Mouse (Mus musculus): Measurements from ENCODE around the gene D6Ertd527e. TPM values are rescaled to one million over a fixed set of nuclear protein-coding genes. Genes with fewer than 3 reads are reported as not detected.

D6Ertd527e gene
- polyA plus RNA-seq, 1 experiment from 2014 or later: 0.11 TPM

GRCm38 (mm10) chr6:87133966-87134546, 29.5 kb downstream of the D6Ertd527e start:
- 56% methylated on average over 12 of the region's 12 CpGs for WGBS

GRCm38 (mm10) chr6:87138479-87138878, 33.9 kb downstream of the D6Ertd527e start:
- no peak overlapping the region for H3K4me2 ChIP-seq (ENCODE audit: low read length)
- WGBS: 89% methylated on average over 5 of the region's 5 CpGs

More at GRCm38 (mm10) chr6:87133966-87134546, 29.5 kb downstream of the D6Ertd527e start:
- no peak overlapping the region for H3K4me3 ChIP-seq (ENCODE audit: low read length)
- no peaks in the 10 kb centered on the region; the same call in 1 of the 2 replicates for H3K9me3 ChIP-seq (ENCODE audit: control insufficient read depth, low read length)
- H3K9ac ChIP-seq (ENCODE audit: low read depth, low read length): no peak overlapping the region
- no peak for ATAC-seq
- H3K4me1 ChIP-seq (ENCODE audit: control insufficient read depth, insufficient read depth, low read depth, low read length): no peaks in the 10 kb centered on the region
- no peaks in the 10 kb centered on the region for H3K27me3 ChIP-seq (replicated peaks; ENCODE audit: control insufficient read depth, insufficient read depth, low read length)
- no peaks in the 10 kb centered on the region for H3K36me3 ChIP-seq (ENCODE audit: control insufficient read depth, insufficient read depth, low read length)
- no peak overlapping the region for H3K27ac ChIP-seq (ENCODE audit: low read depth, low read length)
- no peak overlapping the region for H3K4me2 ChIP-seq (ENCODE audit: low read length)

GRCm38 (mm10) chr6:87139796-87140553, 35.4 kb downstream of the D6Ertd527e start:
- no peak overlapping the region for H3K27ac ChIP-seq (ENCODE audit: low read depth, low read length)
- no peak overlapping the region for H3K9ac ChIP-seq (ENCODE audit: low read depth, low read length)
- H3K9me3 ChIP-seq (ENCODE audit: control insufficient read depth, low read length): no peaks in the 10 kb centered on the region
- H3K27me3 ChIP-seq (replicated peaks; ENCODE audit: control insufficient read depth, insufficient read depth, low read length): no peaks in the 10 kb centered on the region
- H3K4me1 ChIP-seq (ENCODE audit: control insufficient read depth, insufficient read depth, low read depth, low read length): peaks cover 4% of the 10 kb centered on the region; the same call in 1 of the 2 replicates
- no peak for ATAC-seq
- no peak overlapping the region for H3K4me3 ChIP-seq (ENCODE audit: low read length)
- no peaks in the 10 kb centered on the region for H3K36me3 ChIP-seq (ENCODE audit: control insufficient read depth, insufficient read depth, low read length)
- 61% methylated on average over 12 of the region's 12 CpGs for WGBS
- no peak overlapping the region for H3K4me2 ChIP-seq (ENCODE audit: low read length)

More at GRCm38 (mm10) chr6:87138479-87138878, 33.9 kb downstream of the D6Ertd527e start:
- Histone ChIP-seq H3K36me3 (ENCODE audit: control insufficient read depth, insufficient read depth, low read length) (no peaks in the 10 kb centered on the region), H3K9ac (ENCODE audit: low read depth, low read length) (no peak overlapping the region), H3K27ac (ENCODE audit: low read depth, low read length) (no peak overlapping the region), H3K27me3 (replicated peaks; ENCODE audit: control insufficient read depth, insufficient read depth, low read length) (no peaks in the 10 kb centered on the region), H3K4me1 (ENCODE audit: control insufficient read depth, insufficient read depth, low read depth, low read length) (peaks cover 4% of the 10 kb centered on the region; the same call in 1 of the 2 replicates), H3K4me3 (ENCODE audit: low read length) (no peak overlapping the region), H3K9me3 (ENCODE audit: control insufficient read depth, low read length) (no peaks in the 10 kb centered on the region)
- ATAC-seq: no peak

- 84% methylated on average over 5 of the region's 5 CpGs for WGBS
- Histone ChIP-seq H3K4me1 (ENCODE audit: control insufficient read depth, insufficient read depth, low read depth, low read length) (peaks cover 4% of the 10 kb centered on the region; the same call in 1 of the 2 replicates), H3K9ac (ENCODE audit: low read depth, low read length) (no peak overlapping the region), H3K9me3 (ENCODE audit: control insufficient read depth, low read length) (no peaks in the 10 kb centered on the region), H3K36me3 (ENCODE audit: control insufficient read depth, insufficient read depth, low read length) (no peaks in the 10 kb centered on the region), H3K4me2 (ENCODE audit: low read length) (no peak overlapping the region), H3K27ac (ENCODE audit: low read depth, low read length) (no peak overlapping the region), H3K4me3 (ENCODE audit: low read length) (no peak overlapping the region), H3K27me3 (replicated peaks; ENCODE audit: control insufficient read depth, insufficient read depth, low read length) (no peaks in the 10 kb centered on the region)
- no peak for ATAC-seq
These were observed 37.7 kb downstream of the D6Ertd527e start for GRCm38 (mm10) chr6:87142239-87142638.

GRCm38 (mm10) chr6:87143594-87143993, 39.0 kb downstream of the D6Ertd527e start:
- Histone ChIP-seq H3K36me3 (ENCODE audit: control insufficient read depth, insufficient read depth, low read length) (no peaks in the 10 kb centered on the region), H3K4me1 (ENCODE audit: control insufficient read depth, insufficient read depth, low read depth, low read length) (peaks cover 4% of the 10 kb centered on the region; the same call in 1 of the 2 replicates), H3K27ac (ENCODE audit: low read depth, low read length) (no peak overlapping the region), H3K4me2 (ENCODE audit: low read length) (no peak overlapping the region), H3K9ac (ENCODE audit: low read depth, low read length) (no peak overlapping the region), H3K4me3 (ENCODE audit: low read length) (no peak overlapping the region), H3K27me3 (replicated peaks; ENCODE audit: control insufficient read depth, insufficient read depth, low read length) (no peaks in the 10 kb centered on the region), H3K9me3 (ENCODE audit: control insufficient read depth, low read length) (no peaks in the 10 kb centered on the region)
- ATAC-seq: 0 out of 2 replicates have a peak, but pooled peaks have one; percentile 34
- 52% methylated on average over 13 of the region's 13 CpGs for WGBS

GRCm38 (mm10) chr6:87147921-87148320, 43.4 kb downstream of the D6Ertd527e start:
- WGBS: 87% methylated on average over 3 of the region's 3 CpGs
- ATAC-seq: no peak
- Histone ChIP-seq H3K9me3 (ENCODE audit: control insufficient read depth, low read length) (no peaks in the 10 kb centered on the region), H3K4me2 (ENCODE audit: low read length) (no peak overlapping the region), H3K4me3 (ENCODE audit: low read length) (no peak overlapping the region), H3K27me3 (replicated peaks; ENCODE audit: control insufficient read depth, insufficient read depth, low read length) (no peaks in the 10 kb centered on the region), H3K27ac (ENCODE audit: low read depth, low read length) (no peak overlapping the region), H3K36me3 (ENCODE audit: control insufficient read depth, insufficient read depth, low read length) (no peaks in the 10 kb centered on the region), H3K9ac (ENCODE audit: low read depth, low read length) (no peak overlapping the region), H3K4me1 (ENCODE audit: control insufficient read depth, insufficient read depth, low read depth, low read length) (no peaks in the 10 kb centered on the region)

GRCm38 (mm10) chr6:87150471-87150870, 45.9 kb downstream of the D6Ertd527e start:
- no peak overlapping the region for H3K4me3 ChIP-seq (ENCODE audit: low read length)
- H3K27me3 ChIP-seq (replicated peaks; ENCODE audit: control insufficient read depth, insufficient read depth, low read length): no peaks in the 10 kb centered on the region
- 86% methylated on average over 7 of the region's 7 CpGs for WGBS
- no peak for ATAC-seq
- no peaks in the 10 kb centered on the region for H3K36me3 ChIP-seq (ENCODE audit: control insufficient read depth, insufficient read depth, low read length)
- no peak overlapping the region for H3K27ac ChIP-seq (ENCODE audit: low read depth, low read length)
- H3K4me2 ChIP-seq (ENCODE audit: low read length): no peak overlapping the region
- H3K9me3 ChIP-seq (ENCODE audit: control insufficient read depth, low read length): no peaks in the 10 kb centered on the region
- H3K4me1 ChIP-seq (ENCODE audit: control insufficient read depth, insufficient read depth, low read depth, low read length): no peaks in the 10 kb centered on the region
- H3K9ac ChIP-seq (ENCODE audit: low read depth, low read length): no peak overlapping the region

GRCm38 (mm10) chr6:87151427-87151826, 46.9 kb downstream of the D6Ertd527e start:
- WGBS: 88% methylated on average over 8 of the region's 8 CpGs
- Histone ChIP-seq H3K4me1 (ENCODE audit: control insufficient read depth, insufficient read depth, low read depth, low read length) (no peaks in the 10 kb centered on the region), H3K36me3 (ENCODE audit: control insufficient read depth, insufficient read depth, low read length) (no peaks in the 10 kb centered on the region), H3K27ac (ENCODE audit: low read depth, low read length) (no peak overlapping the region), H3K4me2 (ENCODE audit: low read length) (no peak overlapping the region), H3K27me3 (replicated peaks; ENCODE audit: control insufficient read depth, insufficient read depth, low read length) (no peaks in the 10 kb centered on the region), H3K9me3 (ENCODE audit: control insufficient read depth, low read length) (no peaks in the 10 kb centered on the region), H3K4me3 (ENCODE audit: low read length) (no peak overlapping the region), H3K9ac (ENCODE audit: low read depth, low read length) (no peak overlapping the region)
- no peak for ATAC-seq

GRCm38 (mm10) chr6:87152461-87153230, 48.1 kb downstream of the D6Ertd527e start:
- Histone ChIP-seq H3K27me3 (replicated peaks; ENCODE audit: control insufficient read depth, insufficient read depth, low read length) (no peaks in the 10 kb centered on the region), H3K4me1 (ENCODE audit: control insufficient read depth, insufficient read depth, low read depth, low read length) (no peaks in the 10 kb centered on the region), H3K9me3 (ENCODE audit: control insufficient read depth, low read length) (no peaks in the 10 kb centered on the region), H3K4me3 (ENCODE audit: low read length) (no peak overlapping the region), H3K4me2 (ENCODE audit: low read length) (no peak overlapping the region), H3K36me3 (ENCODE audit: control insufficient read depth, insufficient read depth, low read length) (no peaks in the 10 kb centered on the region), H3K27ac (ENCODE audit: low read depth, low read length) (no peak overlapping the region), H3K9ac (ENCODE audit: low read depth, low read length) (no peak overlapping the region)
- no peak for ATAC-seq
- 76% methylated on average over 21 of the region's 21 CpGs for WGBS

All from hindbrain, embryonic 16.5 days (tissue).